Mouse (Mus musculus) midbrain, embryonic 10.5 days (tissue): ENCODE data around the gene Meioc. TPM values are rescaled to one million over a fixed set of nuclear protein-coding genes. Genes with fewer than 3 reads are reported as not detected.

ENCODE experiments used
- DNase-seq: peaks from one replicate; pipeline ENCODE4 v3.0.0-alpha.2; 2017; ENCODE audit warnings: low spot score
- H3K27ac ChIP-seq: fragments of 300-500 bp; sonication (generic); replicated peaks from 2 replicates; pipeline ENCODE4 v1.5.1; 2016; ENCODE audit warnings: mild to moderate bottlenecking
- H3K27me3 ChIP-seq: fragments of 300-500 bp; sonication (generic); 2 replicates; pipeline ENCODE4 v1.6.1; 2016; ENCODE audit warnings: low read depth, mild to moderate bottlenecking; ENCODE audit not compliant: poor library complexity, severe bottlenecking
- H3K36me3 ChIP-seq: fragments of 300-500 bp; sonication (generic); 2 replicates; pipeline ENCODE4 v1.6.1; 2016; ENCODE audit warnings: mild to moderate bottlenecking, moderate library complexity
- H3K4me1 ChIP-seq: fragments of 300-500 bp; sonication (generic); 2 replicates; pipeline ENCODE4 v1.6.1; 2016
- H3K4me3 ChIP-seq: fragments of 300-500 bp; sonication (generic); 2 replicates; pipeline ENCODE4 v1.5.1; 2016; ENCODE audit warnings: mild to moderate bottlenecking, moderate library complexity
- H3K9me3 ChIP-seq: fragments of 300-500 bp; sonication (generic); replicated peaks from 2 replicates; pipeline ENCODE4 v1.6.1; 2016; ENCODE audit warnings: mild to moderate bottlenecking
- WGBS: fragments of 180-500 bp; shearing (Covaris S2); methylation state at CpG from one replicate; pipeline ENCODE4 v1.1.7; 2016; 5-methylcytosine and 5-hydroxymethylcytosine counted together
- polyA plus RNA-seq: library from polyadenylated mRNA; unstranded; fragments of >200 nt; fragmentation: Nextera tagmentation; extraction: Ambion mirVana; gene quantifications from 2 replicates; pipeline ENCODE4 v1.2.1, GENCODE M21; 2016

Meioc gene
- polyA plus RNA-seq = 0.16 and 0.41 TPM in 2 replicates

DNA sequence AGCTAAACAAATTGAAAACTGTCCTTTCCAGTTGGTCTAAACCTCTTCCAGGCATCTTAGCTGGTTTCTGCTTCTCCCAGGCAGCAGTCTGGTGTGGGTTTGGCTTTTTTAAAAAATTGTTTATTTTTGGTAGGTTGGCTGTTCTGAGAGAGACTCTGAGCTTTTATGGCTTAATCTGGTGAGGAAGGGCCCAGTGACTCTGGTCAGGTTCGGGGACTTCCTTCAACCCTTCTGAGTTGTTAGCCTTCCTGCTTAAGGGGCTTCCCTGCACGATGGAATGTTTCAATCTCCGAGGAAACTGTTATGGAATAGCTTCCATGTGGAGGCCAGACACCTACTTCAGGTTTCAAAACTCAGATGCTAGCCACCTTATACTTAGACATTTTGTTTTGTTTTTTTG, at the start of gene Meioc:
Meioc (plus strand) TSS at position 301 of the 400 bp plus-strand sequence.
- peaks cover 16% of the 10 kb centered on the region for H3K9me3 ChIP-seq
- peaks cover 9% of the 10 kb centered on the region for H3K4me1 ChIP-seq
- no peak within 1 kb of the TSS for H3K27ac ChIP-seq
- H3K27me3 ChIP-seq = peaks cover 40% of the 10 kb centered on the region
- H3K4me3 ChIP-seq = no peak within 1 kb of the TSS
- DNase-seq = no peak
- no peaks in the 10 kb centered on the region for H3K36me3 ChIP-seq
- WGBS = 75% methylated on average over 3 of the region's 3 CpGs

DNA sequence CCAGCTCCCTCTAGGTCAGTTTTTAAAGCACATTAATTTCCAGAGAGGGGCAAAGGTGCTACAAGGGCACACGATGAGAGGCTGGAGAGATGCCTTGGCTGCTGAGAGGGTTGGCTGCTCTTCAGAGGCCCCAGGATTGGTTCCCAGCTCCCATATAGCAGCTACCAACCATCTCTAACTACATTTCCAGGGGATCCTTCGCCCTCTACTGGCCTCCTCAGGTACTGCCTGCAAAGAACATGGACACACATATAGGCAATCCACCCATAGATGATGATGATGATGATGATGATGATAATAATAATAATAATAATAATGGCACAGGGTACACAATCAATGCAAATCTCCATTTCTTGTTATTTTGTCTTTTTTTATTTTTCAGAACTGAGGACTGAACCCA, 44.1 kb upstream of the Meioc start:
- Histone ChIP-seq H3K27ac (no peak overlapping the region), H3K9me3 (peaks cover 6% of the 10 kb centered on the region), H3K4me1 (peaks cover 12% of the 10 kb centered on the region), H3K4me3 (no peak overlapping the region), H3K36me3 (no peaks in the 10 kb centered on the region), H3K27me3 (no peaks in the 10 kb centered on the region)
- WGBS = 70% methylated on average over 2 of the region's 2 CpGs
- DNase-seq = no peak

- Histone ChIP-seq H3K9me3 (peaks cover 5% of the 10 kb centered on the region), H3K4me1 (peaks cover 44% of the 10 kb centered on the region), H3K27me3 (peaks cover 21% of the 10 kb centered on the region; the same call in 1 of the 2 replicates), H3K27ac (peak overlapping the region; percentile 86), H3K4me3 (peak overlapping the region; percentile 37), H3K36me3 (no peaks in the 10 kb centered on the region)
- WGBS = 7% methylated on average over 17 of the region's 17 CpGs
- peak; percentile 76 for DNase-seq
Measured at GRCm38 (mm10) chr11:102623876-102624789, 39.4 kb upstream of the Meioc start.

- peak overlapping the region; percentile 86 for H3K27ac ChIP-seq
- 0 out of 2 replicates have a peak overlapping the region, but pooled peaks have one; percentile 5 for H3K4me3 ChIP-seq
- H3K4me1 ChIP-seq = peaks cover 48% of the 10 kb centered on the region
- peak; percentile 52 for DNase-seq
- H3K36me3 ChIP-seq = no peaks in the 10 kb centered on the region
- H3K9me3 ChIP-seq = no peaks in the 10 kb centered on the region
- WGBS = 42% methylated on average over 14 of the region's 14 CpGs
- H3K27me3 ChIP-seq = peaks cover 21% of the 10 kb centered on the region; the same call in 1 of the 2 replicates
Measured at GRCm38 (mm10) chr11:102624888-102625407, 38.6 kb upstream of the Meioc start.

- Histone ChIP-seq H3K27ac (0 out of 2 replicates have a peak overlapping the region, but pooled peaks have one; percentile 42), H3K4me1 (peaks cover 71% of the 10 kb centered on the region), H3K4me3 (no peak overlapping the region), H3K27me3 (peaks cover 37% of the 10 kb centered on the region), H3K9me3 (no peaks in the 10 kb centered on the region), H3K36me3 (no peaks in the 10 kb centered on the region)
- DNase-seq = no peak
- WGBS = 87% methylated on average over 9 of the region's 9 CpGs
Measured at GRCm38 (mm10) chr11:102627171-102627931, 36.2 kb upstream of the Meioc start.

DNA sequence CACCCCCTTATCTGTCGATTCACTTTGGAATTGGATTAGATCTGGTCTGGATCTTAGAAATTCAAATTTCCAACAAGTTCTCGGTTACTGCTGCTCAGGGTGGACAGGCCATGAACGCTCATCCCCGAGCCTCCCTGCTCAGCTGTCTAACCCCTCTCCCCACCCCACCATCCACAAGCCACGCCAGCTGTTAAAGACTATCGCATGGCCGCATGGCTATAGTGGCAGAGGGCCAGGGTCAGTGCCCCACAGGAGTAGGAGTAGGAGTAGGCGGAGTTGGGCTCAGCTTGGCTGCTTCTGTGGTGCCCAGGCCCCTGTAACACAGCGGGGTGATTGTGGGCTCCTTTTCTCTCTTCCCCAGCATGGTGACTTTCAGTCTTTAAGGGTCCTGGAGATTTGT, 35.0 kb upstream of the Meioc start:
- no peak for DNase-seq
- Histone ChIP-seq H3K36me3 (no peaks in the 10 kb centered on the region), H3K27ac (no peak overlapping the region), H3K9me3 (no peaks in the 10 kb centered on the region), H3K27me3 (peaks cover 48% of the 10 kb centered on the region), H3K4me1 (peaks cover 81% of the 10 kb centered on the region), H3K4me3 (no peak overlapping the region)
- 46% methylated on average over 9 of the region's 9 CpGs for WGBS

DNA sequence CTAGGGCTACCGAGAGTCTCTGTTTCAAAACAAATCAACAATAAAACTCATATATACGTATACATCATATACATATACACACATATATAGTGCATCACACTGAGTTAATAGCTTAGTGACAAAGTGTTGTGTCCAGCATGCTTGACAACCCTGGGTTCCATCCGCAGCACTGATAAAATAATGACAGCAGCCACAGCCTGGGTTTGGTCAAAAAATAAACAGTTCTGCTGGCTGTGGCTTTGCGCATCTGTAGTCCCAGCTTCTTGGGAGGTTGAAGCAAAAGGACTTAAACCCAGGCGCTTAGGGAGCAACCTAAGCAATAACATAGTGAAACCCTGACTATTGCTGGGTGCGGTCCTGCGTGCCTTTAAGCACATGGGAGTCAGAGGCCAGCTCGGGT, 34.1 kb upstream of the Meioc start:
- Histone ChIP-seq H3K9me3 (no peaks in the 10 kb centered on the region), H3K27ac (no peak overlapping the region), H3K4me3 (no peak overlapping the region), H3K36me3 (no peaks in the 10 kb centered on the region), H3K27me3 (peaks cover 53% of the 10 kb centered on the region), H3K4me1 (peaks cover 75% of the 10 kb centered on the region)
- WGBS = 67% methylated on average over 8 of the region's 8 CpGs
- DNase-seq = no peak

- H3K27ac ChIP-seq = peak overlapping the region; percentile 65
- H3K27me3 ChIP-seq = peaks cover 46% of the 10 kb centered on the region
- no peaks in the 10 kb centered on the region for H3K9me3 ChIP-seq
- WGBS = 9% methylated on average over 7 of the region's 7 CpGs
- DNase-seq = no peak
- H3K36me3 ChIP-seq = no peaks in the 10 kb centered on the region
- no peak overlapping the region for H3K4me3 ChIP-seq
- peaks cover 61% of the 10 kb centered on the region for H3K4me1 ChIP-seq
Measured at GRCm38 (mm10) chr11:102630731-102631130, 32.8 kb upstream of the Meioc start.

- no peak for DNase-seq
- Histone ChIP-seq H3K4me3 (no peak overlapping the region), H3K27me3 (peaks cover 43% of the 10 kb centered on the region), H3K36me3 (no peaks in the 10 kb centered on the region), H3K27ac (peak overlapping the region; percentile 65), H3K4me1 (peaks cover 61% of the 10 kb centered on the region), H3K9me3 (no peaks in the 10 kb centered on the region)
- WGBS = 30% methylated on average over 5 of the region's 5 CpGs
Measured at GRCm38 (mm10) chr11:102631203-102631602, 32.3 kb upstream of the Meioc start.

GRCm38 (mm10) chr11:102632725-102633124, 30.8 kb upstream of the Meioc start:
- 4% methylated on average over 11 of the region's 13 CpGs for WGBS
- H3K27ac ChIP-seq = peak overlapping the region; percentile 39

DNA sequence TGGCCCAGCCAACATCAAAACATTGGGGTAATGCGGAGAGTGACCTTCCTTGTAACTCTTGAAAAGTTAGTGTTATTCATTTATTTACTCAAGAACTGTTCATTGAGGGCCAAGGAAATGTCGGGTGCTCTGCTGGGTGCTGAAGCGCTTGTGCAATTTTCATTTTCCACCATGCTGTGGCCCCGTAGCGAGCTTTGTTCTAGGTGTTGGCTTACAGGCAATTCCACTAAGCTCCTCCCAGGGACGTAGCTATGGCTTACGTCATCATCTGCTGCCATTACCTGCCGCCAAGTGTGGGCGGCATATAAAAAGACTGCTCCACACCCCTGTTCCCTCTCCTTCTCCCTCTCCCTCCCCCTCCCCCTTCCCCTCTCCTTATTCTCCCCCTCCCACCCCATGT, 30.1 kb upstream of the Meioc start:
- WGBS = 18% methylated on average over 9 of the region's 9 CpGs
- H3K4me3 ChIP-seq = peak overlapping the region; percentile 41
- no peaks in the 10 kb centered on the region for H3K36me3 ChIP-seq
- H3K9me3 ChIP-seq = no peaks in the 10 kb centered on the region
- no peak for DNase-seq
- H3K27me3 ChIP-seq = peaks cover 38% of the 10 kb centered on the region
- H3K27ac ChIP-seq = peak overlapping the region; percentile 39
- peaks cover 57% of the 10 kb centered on the region for H3K4me1 ChIP-seq

More at GRCm38 (mm10) chr11:102632725-102633124, 30.8 kb upstream of the Meioc start:
- Histone ChIP-seq H3K27me3 (peaks cover 40% of the 10 kb centered on the region), H3K4me3 (peak overlapping the region; percentile 41), H3K36me3 (no peaks in the 10 kb centered on the region), H3K9me3 (no peaks in the 10 kb centered on the region), H3K4me1 (peaks cover 56% of the 10 kb centered on the region)
- DNase-seq = no peak

GRCm38 (mm10) chr11:102636887-102637286, 26.6 kb upstream of the Meioc start:
- H3K27ac ChIP-seq = 0 out of 2 replicates have a peak overlapping the region, but pooled peaks have one; percentile 13
- H3K36me3 ChIP-seq = no peaks in the 10 kb centered on the region
- H3K4me3 ChIP-seq = no peak overlapping the region
- WGBS = 48% methylated on average over 12 of the region's 12 CpGs
- no peaks in the 10 kb centered on the region for H3K9me3 ChIP-seq
- no peak for DNase-seq
- peaks cover 37% of the 10 kb centered on the region for H3K27me3 ChIP-seq
- peaks cover 52% of the 10 kb centered on the region for H3K4me1 ChIP-seq
